Mouse (Mus musculus): ENCODE data around the gene Bglap2. TPM values are rescaled to one million over a fixed set of nuclear protein-coding genes. Genes with fewer than 3 reads are reported as not detected.

Gene Bglap2
- total and polyA plus RNA-seq, 2 experiments from 2014 or later: not detected

DNA sequence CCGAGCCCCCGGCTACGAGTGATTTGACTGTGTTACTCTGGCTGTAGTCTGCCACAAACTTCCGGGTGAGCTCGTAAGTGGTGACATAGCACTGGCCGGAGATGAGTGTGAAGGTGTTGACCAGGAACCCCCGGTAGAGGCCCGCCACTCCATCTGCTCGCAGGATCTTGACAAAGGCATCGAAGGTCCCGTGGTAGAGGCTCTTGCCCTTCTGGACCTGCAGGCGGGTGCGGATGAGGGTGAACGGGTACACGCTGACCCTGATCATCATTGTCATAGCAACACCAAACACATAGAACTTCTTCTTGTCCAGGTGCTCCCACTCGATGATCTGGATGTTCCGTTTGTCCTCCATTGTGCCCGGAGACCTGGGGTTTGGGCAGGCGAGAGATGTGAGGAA is 42.3 kb upstream of the Bglap2 start:
- no peak for TF ChIP-seq CTCF (IDR thresholded peaks at IDR 0.05; ENCODE audit: low read depth)
- H3K27me3 ChIP-seq (ENCODE audit: insufficient read depth, low read length): no peaks in the 10 kb centered on the region

GRCm38 (mm10) chr3:88418016-88418415 is 39.5 kb upstream of the Bglap2 start:
- Histone ChIP-seq H3K9me3 (ENCODE audit: low read length) (no peaks in the 10 kb centered on the region), H3K4me1 (ENCODE audit: insufficient read depth, low read length) (peaks cover 5% of the 10 kb centered on the region; the same call in 1 of the 2 replicates), H3K36me3 (ENCODE audit: insufficient read depth, low read length) (peaks cover 38% of the 10 kb centered on the region), H3K9ac (replicated peaks; ENCODE audit: low read length) (no peak overlapping the region), H3K27me3 (ENCODE audit: insufficient read depth, low read length) (no peaks in the 10 kb centered on the region), H3K27ac (no peak overlapping the region), H3K4me3 (ENCODE audit: low read length) (no peak overlapping the region), H3K4me2 (ENCODE audit: low read depth, low read length) (no peak overlapping the region)
- TF ChIP-seq CTCF (IDR thresholded peaks at IDR 0.05; ENCODE audit: low read depth): no peak
- DNase-seq (ENCODE audit: low spot score): no peak
- 86% methylated on average over 6 of the region's 6 CpGs for WGBS
- ATAC-seq: no peak

More for the DNA sequence above, 42.3 kb upstream of the Bglap2 start:
- 96% methylated on average over 19 of the region's 19 CpGs for WGBS
- no peak overlapping the region for H3K4me3 ChIP-seq (ENCODE audit: low read length)
- H3K36me3 ChIP-seq (ENCODE audit: insufficient read depth, low read length): peaks cover 28% of the 10 kb centered on the region
- ATAC-seq: no peak
- no peaks in the 10 kb centered on the region for H3K9me3 ChIP-seq (ENCODE audit: low read length)
- H3K9ac ChIP-seq (replicated peaks; ENCODE audit: low read length): no peak overlapping the region
- H3K4me1 ChIP-seq (ENCODE audit: insufficient read depth, low read length): peaks cover 10% of the 10 kb centered on the region
- no peak overlapping the region for H3K27ac ChIP-seq
- H3K4me2 ChIP-seq (ENCODE audit: low read depth, low read length): no peak overlapping the region
- DNase-seq (ENCODE audit: low spot score): no peak

GRCm38 (mm10) chr3:88415668-88416067 is 37.2 kb upstream of the Bglap2 start:
- Histone ChIP-seq H3K4me1 (ENCODE audit: insufficient read depth, low read length) (no peaks in the 10 kb centered on the region), H3K27me3 (ENCODE audit: insufficient read depth, low read length) (no peaks in the 10 kb centered on the region), H3K9me3 (ENCODE audit: low read length) (no peaks in the 10 kb centered on the region), H3K36me3 (ENCODE audit: insufficient read depth, low read length) (peaks cover 47% of the 10 kb centered on the region), H3K9ac (replicated peaks; ENCODE audit: low read length) (no peak overlapping the region), H3K27ac (no peak overlapping the region), H3K4me2 (ENCODE audit: low read depth, low read length) (no peak overlapping the region), H3K4me3 (ENCODE audit: low read length) (no peak overlapping the region)
- 86% methylated on average over 4 of the region's 4 CpGs for WGBS
- no peak for TF ChIP-seq CTCF (IDR thresholded peaks at IDR 0.05; ENCODE audit: low read depth)
- no peak for DNase-seq (ENCODE audit: low spot score)
- ATAC-seq: no peak

- H3K9ac ChIP-seq (replicated peaks; ENCODE audit: low read length): no peak overlapping the region
- no peak overlapping the region for H3K4me3 ChIP-seq (ENCODE audit: low read length)
- ATAC-seq: no peak
- no peak for DNase-seq (ENCODE audit: low spot score)
- H3K9me3 ChIP-seq (ENCODE audit: low read length): no peaks in the 10 kb centered on the region
- H3K27me3 ChIP-seq (ENCODE audit: insufficient read depth, low read length): no peaks in the 10 kb centered on the region
- TF ChIP-seq CTCF (IDR thresholded peaks at IDR 0.05; ENCODE audit: low read depth): no peak
- no peaks in the 10 kb centered on the region for H3K4me1 ChIP-seq (ENCODE audit: insufficient read depth, low read length)
- H3K27ac ChIP-seq: no peak overlapping the region
- H3K36me3 ChIP-seq (ENCODE audit: insufficient read depth, low read length): peaks cover 31% of the 10 kb centered on the region
- no peak overlapping the region for H3K4me2 ChIP-seq (ENCODE audit: low read depth, low read length)
- 88% methylated on average over 11 of the region's 11 CpGs for WGBS
Observed at GRCm38 (mm10) chr3:88412636-88413035, 34.1 kb upstream of the Bglap2 start.

GRCm38 (mm10) chr3:88411681-88412080 is 33.2 kb upstream of the Bglap2 start:
- no peak overlapping the region for H3K4me2 ChIP-seq (ENCODE audit: low read depth, low read length)
- no peak for DNase-seq (ENCODE audit: low spot score)
- TF ChIP-seq CTCF (IDR thresholded peaks at IDR 0.05; ENCODE audit: low read depth): no peak
- no peaks in the 10 kb centered on the region for H3K27me3 ChIP-seq (ENCODE audit: insufficient read depth, low read length)
- 83% methylated on average over 4 of the region's 4 CpGs for WGBS
- no peak for ATAC-seq
- H3K4me1 ChIP-seq (ENCODE audit: insufficient read depth, low read length): no peaks in the 10 kb centered on the region
- peaks cover 31% of the 10 kb centered on the region for H3K36me3 ChIP-seq (ENCODE audit: insufficient read depth, low read length)
- no peak overlapping the region for H3K4me3 ChIP-seq (ENCODE audit: low read length)
- H3K27ac ChIP-seq: no peak overlapping the region
- no peak overlapping the region for H3K9ac ChIP-seq (replicated peaks; ENCODE audit: low read length)
- no peaks in the 10 kb centered on the region for H3K9me3 ChIP-seq (ENCODE audit: low read length)

- ATAC-seq: no peak
- Histone ChIP-seq H3K27me3 (ENCODE audit: insufficient read depth, low read length) (no peaks in the 10 kb centered on the region), H3K36me3 (ENCODE audit: insufficient read depth, low read length) (peaks cover 25% of the 10 kb centered on the region), H3K9ac (replicated peaks; ENCODE audit: low read length) (peak overlapping the region; percentile 71; the same call in 1 of the 2 replicates), H3K4me2 (ENCODE audit: low read depth, low read length) (peak overlapping the region; percentile 74), H3K9me3 (ENCODE audit: low read length) (no peaks in the 10 kb centered on the region), H3K27ac (peak overlapping the region; percentile 85), H3K4me3 (ENCODE audit: low read length) (peak overlapping the region; percentile 53), H3K4me1 (ENCODE audit: insufficient read depth, low read length) (no peaks in the 10 kb centered on the region)
- no peak for DNase-seq (ENCODE audit: low spot score)
- 36% methylated on average over 7 of the region's 7 CpGs for WGBS
- TF ChIP-seq CTCF (IDR thresholded peaks at IDR 0.05; ENCODE audit: low read depth): no peak
Observed at GRCm38 (mm10) chr3:88410645-88411031, 32.1 kb upstream of the Bglap2 start.

GRCm38 (mm10) chr3:88409741-88410644 is 31.5 kb upstream of the Bglap2 start, which contains the start of gene Pmf1:
TSS of gene Pmf1 (minus strand) at chr3:88410331.
- WGBS: under 1% methylated on average over 54 of the region's 54 CpGs
- no peak for TF ChIP-seq CTCF (IDR thresholded peaks at IDR 0.05; ENCODE audit: low read depth)

More at GRCm38 (mm10) chr3:88409741-88410644, 31.5 kb upstream of the Bglap2 start, which contains the start of gene Pmf1:
- Histone ChIP-seq H3K4me1 (ENCODE audit: insufficient read depth, low read length) (no peaks in the 10 kb centered on the region), H3K9me3 (ENCODE audit: low read length) (no peaks in the 10 kb centered on the region), H3K4me3 (ENCODE audit: low read length) (peak within 1 kb of the TSS; percentile 53), H3K36me3 (ENCODE audit: insufficient read depth, low read length) (peaks cover 19% of the 10 kb centered on the region), H3K9ac (replicated peaks; ENCODE audit: low read length) (peak within 1 kb of the TSS; percentile 71), H3K4me2 (ENCODE audit: low read depth, low read length) (peak within 1 kb of the TSS; percentile 74), H3K27ac (peak within 1 kb of the TSS; percentile 85), H3K27me3 (ENCODE audit: insufficient read depth, low read length) (no peaks in the 10 kb centered on the region)
- DNase-seq (ENCODE audit: low spot score): peak; percentile 93
- ATAC-seq: peak; percentile 94

Measured in hindbrain, postnatal 0 days (tissue).